Mouse (Mus musculus) embryonic facial prominence, embryonic 13.5 days (tissue): ENCODE measurements around the gene Gm13090. TPM values are rescaled to one million over a fixed set of nuclear protein-coding genes. Genes with fewer than 3 reads are reported as not detected.

ENCODE experiments used
- ATAC-seq: fragments of 200-750 bp; cut with Nextera tagmentation; 2 replicates; pipeline ENCODE4 v1.8.0; 2017; ENCODE audit warnings: low read depth; ENCODE audit not compliant: insufficient number of reproducible peaks, insufficient read depth, low FRiP score, low TSS enrichment
- H3K27ac ChIP-seq: fragments of 300-500 bp; sonication (generic); 2 replicates; pipeline ENCODE4 v1.5.1; 2015; ENCODE audit warnings: moderate library complexity, mild to moderate bottlenecking, inconsistent platforms
- H3K27me3 ChIP-seq: fragments of 300-500 bp; sonication (generic); 2 replicates; pipeline ENCODE4 v1.6.1; 2015; ENCODE audit warnings: mild to moderate bottlenecking, inconsistent platforms
- H3K36me3 ChIP-seq: fragments of 300-500 bp; sonication (generic); 2 replicates; pipeline ENCODE4 v1.6.1; 2015; ENCODE audit warnings: mild to moderate bottlenecking, inconsistent platforms
- H3K4me1 ChIP-seq: fragments of 300-500 bp; sonication (generic); 2 replicates; pipeline ENCODE4 v1.6.1; 2015; ENCODE audit warnings: inconsistent platforms
- H3K4me2 ChIP-seq: fragments of 300-500 bp; sonication (generic); 2 replicates; pipeline ENCODE4 v1.6.1; 2015; ENCODE audit warnings: moderate library complexity, mild to moderate bottlenecking, inconsistent platforms
- H3K4me3 ChIP-seq: fragments of 300-500 bp; sonication (generic); 2 replicates; pipeline ENCODE4 v1.5.1; 2015; ENCODE audit warnings: mild to moderate bottlenecking, inconsistent platforms
- H3K9ac ChIP-seq: fragments of 300-500 bp; sonication (generic); 2 replicates; pipeline ENCODE4 v1.6.1; 2015; ENCODE audit warnings: mild to moderate bottlenecking, inconsistent platforms
- H3K9me3 ChIP-seq: fragments of 300-500 bp; sonication (generic); 2 replicates; pipeline ENCODE4 v1.6.1; 2016; ENCODE audit warnings: inconsistent platforms
- WGBS: fragments of 180-500 bp; shearing (Covaris S2); methylation state at CpG from one replicate; pipeline ENCODE4 v1.1.7; 2015; ENCODE audit warnings: mixed read lengths; 5-methylcytosine and 5-hydroxymethylcytosine counted together
- polyA plus RNA-seq: library from polyadenylated mRNA; unstranded; fragments of >200 nt; fragmentation: Nextera tagmentation; extraction: Ambion mirVana; gene quantifications from 2 replicates; pipeline ENCODE4 v1.2.1, GENCODE M21; 2015

The Gm13090 gene
- polyA plus RNA-seq, 1 experiment from 2014 or later, result not detected

- no peak overlapping the region for H3K4me2 ChIP-seq
- H3K27ac ChIP-seq, result no peak overlapping the region
- 68% methylated on average over 4 of the region's 4 CpGs for WGBS
- no peaks in the 10 kb centered on the region for H3K9me3 ChIP-seq
- no peaks in the 10 kb centered on the region for H3K4me1 ChIP-seq
- no peak overlapping the region for H3K4me3 ChIP-seq
- 0 out of 2 replicates have a peak, but pooled peaks cover 5% of the 10 kb centered on the region for H3K36me3 ChIP-seq
- no peak for ATAC-seq
- no peaks in the 10 kb centered on the region for H3K27me3 ChIP-seq
- no peak overlapping the region for H3K9ac ChIP-seq
These were observed 20.6 kb upstream of the Gm13090 start for GRCm38 (mm10) chr4:151068751-151069150.

DNA sequence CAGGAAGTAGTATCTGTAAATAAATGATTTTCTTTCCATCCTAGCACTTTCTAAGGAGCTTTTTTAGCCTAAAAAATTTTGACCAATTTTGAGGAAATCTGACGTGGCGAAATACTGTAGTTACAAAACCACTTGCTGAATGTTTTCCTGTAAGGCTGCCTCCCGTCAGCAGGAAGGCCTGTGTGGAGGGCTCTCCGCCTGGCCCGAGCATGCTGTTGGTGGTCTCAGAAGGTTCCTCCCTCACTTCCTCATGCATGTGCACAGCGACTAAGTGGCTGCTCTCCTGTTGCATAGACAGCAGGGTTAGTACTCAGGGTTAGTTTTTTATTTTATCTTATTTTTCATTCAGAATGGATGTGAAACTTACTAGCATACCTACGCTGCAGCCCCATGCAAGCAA lies 18.4 kb upstream of the Gm13090 start:
- ATAC-seq, result no peak
- Histone ChIP-seq H3K9me3 (no peaks in the 10 kb centered on the region), H3K4me1 (no peaks in the 10 kb centered on the region), H3K27me3 (no peaks in the 10 kb centered on the region), H3K36me3 (peaks cover 15% of the 10 kb centered on the region), H3K9ac (no peak overlapping the region), H3K4me3 (no peak overlapping the region), H3K27ac (no peak overlapping the region), H3K4me2 (no peak overlapping the region)
- 83% methylated on average over 7 of the region's 7 CpGs for WGBS

DNA sequence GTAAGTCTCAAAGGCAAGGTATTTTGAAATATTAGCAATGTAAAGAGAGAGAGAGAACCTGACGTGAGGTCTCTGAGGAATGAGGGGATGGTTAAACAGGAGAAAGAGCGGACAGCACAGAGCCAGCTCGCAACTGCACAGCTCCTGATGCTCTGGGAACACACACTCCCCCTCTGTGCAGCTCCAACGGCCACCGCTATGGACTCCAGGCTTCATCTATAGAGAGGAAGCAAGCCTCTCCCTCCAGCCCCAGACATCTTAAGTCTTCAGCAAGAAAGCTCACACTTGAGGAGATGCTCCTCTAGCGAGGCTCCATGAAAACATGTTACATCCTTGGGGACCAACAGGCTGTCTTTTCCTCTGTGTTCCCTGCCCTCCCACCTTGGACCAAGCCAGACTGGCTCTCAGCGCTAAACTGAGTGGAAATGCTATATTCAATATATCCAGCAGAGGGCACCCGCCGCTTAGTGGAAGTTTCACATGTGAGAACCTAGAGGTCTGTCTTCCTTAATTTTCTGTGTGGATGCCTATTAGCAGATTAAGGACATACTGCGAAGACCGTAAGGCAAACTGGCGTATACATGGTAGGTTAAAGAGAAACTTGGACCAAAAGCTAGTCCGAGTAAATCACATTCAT lies 16.1 kb upstream of the Gm13090 start:
- 47% methylated on average over 13 of the region's 13 CpGs for WGBS
- Histone ChIP-seq H3K9me3 (no peaks in the 10 kb centered on the region), H3K4me2 (no peak overlapping the region), H3K4me1 (no peaks in the 10 kb centered on the region), H3K4me3 (no peak overlapping the region), H3K9ac (no peak overlapping the region), H3K36me3 (peaks cover 19% of the 10 kb centered on the region), H3K27ac (no peak overlapping the region), H3K27me3 (no peaks in the 10 kb centered on the region)
- ATAC-seq, result no peak

- no peak overlapping the region for H3K9ac ChIP-seq
- no peak overlapping the region for H3K4me2 ChIP-seq
- H3K4me1 ChIP-seq, result no peaks in the 10 kb centered on the region
- no peaks in the 10 kb centered on the region for H3K9me3 ChIP-seq
- H3K36me3 ChIP-seq, result peaks cover 34% of the 10 kb centered on the region
- ATAC-seq, result no peak
- 93% methylated on average over 15 of the region's 15 CpGs for WGBS
- H3K27me3 ChIP-seq, result no peaks in the 10 kb centered on the region
- no peak overlapping the region for H3K27ac ChIP-seq
- H3K4me3 ChIP-seq, result no peak overlapping the region
These were observed 14.6 kb upstream of the Gm13090 start for GRCm38 (mm10) chr4:151074817-151075216.

GRCm38 (mm10) chr4:151081355-151081754 lies 8.0 kb upstream of the Gm13090 start:
- H3K9ac ChIP-seq, result no peak overlapping the region
- no peak for ATAC-seq
- H3K4me2 ChIP-seq, result no peak overlapping the region
- H3K27me3 ChIP-seq, result no peaks in the 10 kb centered on the region
- H3K4me3 ChIP-seq, result no peak overlapping the region
- H3K9me3 ChIP-seq, result no peaks in the 10 kb centered on the region
- no peaks in the 10 kb centered on the region for H3K4me1 ChIP-seq
- 73% methylated on average over 2 of the region's 2 CpGs for WGBS
- H3K27ac ChIP-seq, result no peak overlapping the region
- peaks cover 72% of the 10 kb centered on the region for H3K36me3 ChIP-seq

DNA sequence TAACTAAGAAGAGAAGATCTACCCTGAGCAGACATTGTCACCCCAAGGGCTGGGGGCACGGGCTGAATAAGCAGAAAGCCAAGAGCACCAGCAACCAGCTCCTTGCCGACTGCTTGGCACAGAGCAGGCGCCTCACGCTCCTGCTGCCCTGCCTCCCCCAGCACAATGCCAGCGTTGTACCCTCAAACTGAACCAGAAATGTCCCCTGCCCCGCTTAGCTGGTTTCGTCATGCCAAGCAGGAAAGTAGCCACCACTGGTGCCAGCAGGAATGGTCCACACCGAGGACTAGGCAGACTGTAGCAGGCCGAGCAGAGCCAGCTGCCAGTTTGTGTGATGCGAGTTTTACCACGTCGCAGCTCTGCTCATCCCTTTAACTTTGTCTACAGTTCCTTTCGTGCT lies 7.4 kb upstream of the Gm13090 start:
- Histone ChIP-seq H3K27me3 (no peaks in the 10 kb centered on the region), H3K4me1 (no peaks in the 10 kb centered on the region), H3K36me3 (peaks cover 72% of the 10 kb centered on the region), H3K4me3 (no peak overlapping the region), H3K9ac (no peak overlapping the region), H3K27ac (no peak overlapping the region), H3K9me3 (no peaks in the 10 kb centered on the region), H3K4me2 (no peak overlapping the region)
- ATAC-seq, result no peak
- WGBS, result 88% methylated on average over 13 of the region's 13 CpGs

DNA sequence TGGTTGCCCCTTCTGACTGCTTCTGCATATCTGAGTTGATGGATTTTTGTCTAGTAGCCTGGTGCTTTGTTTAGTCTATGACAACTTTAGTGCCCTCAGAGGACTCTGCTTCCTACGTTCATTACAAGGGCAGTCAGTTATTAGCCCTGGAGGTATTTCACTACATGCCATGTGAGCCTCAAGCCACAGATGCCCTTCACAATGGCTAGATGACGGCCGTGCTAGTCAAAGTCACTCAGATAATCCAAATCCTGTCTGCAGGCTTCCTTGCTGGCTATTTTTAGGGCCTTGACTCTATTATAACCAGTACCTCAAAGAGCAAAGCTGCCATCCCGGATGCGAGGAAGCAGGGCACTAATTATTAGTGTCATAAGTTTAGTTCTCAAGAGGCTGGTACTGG lies 6.3 kb upstream of the Gm13090 start:
- Histone ChIP-seq H3K9ac (no peak overlapping the region), H3K9me3 (no peaks in the 10 kb centered on the region), H3K4me3 (no peak overlapping the region), H3K4me1 (no peaks in the 10 kb centered on the region), H3K27me3 (no peaks in the 10 kb centered on the region), H3K27ac (no peak overlapping the region), H3K36me3 (peaks cover 75% of the 10 kb centered on the region), H3K4me2 (no peak overlapping the region)
- no peak for ATAC-seq
- WGBS, result 78% methylated on average over 5 of the region's 5 CpGs

- ATAC-seq, result no peak
- WGBS, result 95% methylated on average over 1 of the region's 1 CpGs
These were observed 2.0 kb upstream of the Gm13090 start for GRCm38 (mm10) chr4:151087358-151087757.

GRCm38 (mm10) chr4:151088819-151089218 lies 551 bp upstream of the Gm13090 start:
- Histone ChIP-seq H3K4me1 (no peaks in the 10 kb centered on the region), H3K4me3 (no peak overlapping the region), H3K9ac (no peak overlapping the region; the same call in 1 of the 2 replicates), H3K9me3 (no peaks in the 10 kb centered on the region), H3K36me3 (peaks cover 36% of the 10 kb centered on the region), H3K27ac (no peak overlapping the region), H3K4me2 (no peak overlapping the region), H3K27me3 (no peaks in the 10 kb centered on the region)
- WGBS, result 88% methylated on average over 14 of the region's 14 CpGs
- ATAC-seq, result no peak

More at GRCm38 (mm10) chr4:151087358-151087757, 2.0 kb upstream of the Gm13090 start:
- no peak overlapping the region for H3K4me3 ChIP-seq
- H3K27me3 ChIP-seq, result no peaks in the 10 kb centered on the region
- no peak overlapping the region for H3K4me2 ChIP-seq
- H3K36me3 ChIP-seq, result peaks cover 48% of the 10 kb centered on the region
- H3K4me1 ChIP-seq, result no peaks in the 10 kb centered on the region
- no peak overlapping the region for H3K9ac ChIP-seq
- no peaks in the 10 kb centered on the region for H3K9me3 ChIP-seq
- H3K27ac ChIP-seq, result no peak overlapping the region

- H3K4me2 ChIP-seq, result no peak overlapping the region
- ATAC-seq, result no peak
- H3K9ac ChIP-seq, result no peak overlapping the region
- H3K4me3 ChIP-seq, result no peak overlapping the region
- H3K36me3 ChIP-seq, result 0 out of 2 replicates have a peak, but pooled peaks cover 5% of the 10 kb centered on the region
- 0 out of 2 replicates have a peak, but pooled peaks cover 3% of the 10 kb centered on the region for H3K4me1 ChIP-seq
- no peak overlapping the region for H3K27ac ChIP-seq
- WGBS, result 28% methylated on average over 2 of the region's 2 CpGs
- H3K9me3 ChIP-seq, result no peaks in the 10 kb centered on the region
- H3K27me3 ChIP-seq, result no peaks in the 10 kb centered on the region
These were observed 5.8 kb downstream of the Gm13090 start for GRCm38 (mm10) chr4:151095207-151095606.

DNA sequence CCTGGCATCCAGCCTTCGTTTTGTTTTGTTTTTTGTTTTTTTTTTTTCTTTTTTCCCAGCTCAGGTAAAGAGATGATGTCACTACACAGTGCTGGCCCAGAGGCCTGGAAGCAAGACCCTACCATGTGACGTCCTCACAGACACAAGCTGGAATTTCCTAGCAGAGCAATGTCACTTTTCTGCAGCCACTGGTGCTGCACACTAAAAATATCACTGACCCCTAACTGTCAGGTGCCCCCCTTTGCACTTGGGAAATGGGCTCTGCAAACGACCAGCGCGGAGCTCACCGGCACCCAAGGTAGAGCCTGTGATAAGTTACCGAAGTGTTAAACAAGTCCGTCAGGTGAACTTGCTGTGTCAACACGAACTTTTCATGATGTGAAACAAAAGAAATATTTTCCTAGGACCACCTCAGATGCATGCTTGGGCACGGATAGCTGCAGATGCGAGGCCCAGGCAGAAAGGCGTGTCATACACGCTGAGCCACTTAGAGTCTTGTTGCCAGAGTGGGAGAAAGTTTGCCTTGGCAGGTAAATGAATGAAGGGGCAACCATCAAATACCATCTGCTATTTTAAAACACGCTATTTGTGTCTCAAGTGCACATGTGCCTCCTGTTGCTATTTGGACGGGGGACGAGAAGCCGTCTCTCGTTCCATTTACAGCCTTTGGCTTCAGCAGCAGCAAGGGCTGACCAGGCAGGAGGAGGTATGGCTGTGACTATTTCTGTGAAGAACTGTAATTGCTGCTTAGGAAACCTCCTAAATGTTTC lies 7.1 kb downstream of the Gm13090 start:
- Histone ChIP-seq H3K4me1 (0 out of 2 replicates have a peak, but pooled peaks cover 3% of the 10 kb centered on the region), H3K27ac (no peak overlapping the region), H3K4me2 (no peak overlapping the region), H3K9me3 (no peaks in the 10 kb centered on the region), H3K27me3 (no peaks in the 10 kb centered on the region), H3K36me3 (0 out of 2 replicates have a peak, but pooled peaks cover 5% of the 10 kb centered on the region), H3K9ac (no peak overlapping the region), H3K4me3 (no peak overlapping the region)
- ATAC-seq, result no peak
- WGBS, result 82% methylated on average over 18 of the region's 18 CpGs

DNA sequence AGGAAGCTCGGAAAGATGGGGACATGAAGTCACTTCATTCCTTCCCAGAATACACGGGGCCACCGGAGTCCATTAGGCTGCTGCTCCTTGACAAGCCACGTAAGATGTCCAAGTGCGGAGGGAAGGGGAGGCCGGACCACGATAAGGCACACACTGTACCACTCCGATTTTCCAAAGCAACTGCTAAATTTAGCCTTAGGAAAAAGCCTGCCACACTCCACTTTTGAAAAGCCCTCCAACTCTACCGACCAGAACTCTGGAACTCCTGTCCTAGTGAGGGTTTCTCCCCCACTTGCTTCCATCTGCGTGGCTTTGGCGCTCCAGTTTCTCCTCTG lies 7.7 kb downstream of the Gm13090 start:
- Histone ChIP-seq H3K9me3 (no peaks in the 10 kb centered on the region), H3K4me3 (no peak overlapping the region), H3K36me3 (0 out of 2 replicates have a peak, but pooled peaks cover 5% of the 10 kb centered on the region), H3K27me3 (no peaks in the 10 kb centered on the region), H3K4me1 (0 out of 2 replicates have a peak, but pooled peaks cover 3% of the 10 kb centered on the region), H3K4me2 (no peak overlapping the region), H3K9ac (no peak overlapping the region), H3K27ac (no peak overlapping the region)
- WGBS, result 88% methylated on average over 11 of the region's 11 CpGs
- no peak for ATAC-seq
